In genomic region chr7:81973939-81974338, GRCm38 (mm10) we compare ENCODE assay signal across 23 mouse cellular contexts. TPM values are rescaled to one million over a fixed set of nuclear protein-coding genes. Genes with fewer than 3 reads are reported as not detected.
DNase-seq lines count a peak whose midpoint lies in the region; ATAC-seq lines count a peak whose summit lies in the region.
"Had no signal": no experiment of that assay in that cellular context is flagged by ENCODE, and none has a peak within 500 bp of the region (broad histone marks: within the 10 kb centered on the region; RNA-seq: fewer than 3 reads in every experiment).

No protein-coding gene starts in this region.

- H3K27me3 ChIP-seq in heart, embryonic 11.5 days (ENCODE audit: control insufficient read depth, insufficient read depth, low read length): no peaks in the 10 kb centered on the region
- H3K27me3 ChIP-seq in heart, embryonic 10.5 days (ENCODE audit: insufficient read depth, poor library complexity, severe bottlenecking): peaks cover 15% of the 10 kb centered on the region; the same call in 1 of the 2 replicates
- H3K27me3 ChIP-seq in embryonic facial prominence, embryonic 10.5 days (replicated peaks; ENCODE audit: low read depth, poor library complexity, severe bottlenecking): no peaks in the 10 kb centered on the region

- H3K4me1 ChIP-seq in heart, embryonic 11.5 days (ENCODE audit: control insufficient read depth, insufficient read depth, low read length): no peaks in the 10 kb centered on the region
- no peaks in the 10 kb centered on the region for H3K4me1 ChIP-seq in heart, embryonic 10.5 days
- no peaks in the 10 kb centered on the region for H3K4me1 ChIP-seq in embryonic facial prominence, embryonic 10.5 days

- peak; percentile 54 for DNase-seq in heart, adult 11 months
- DNase-seq in heart, embryonic 10.5 days (ENCODE audit: low spot score): peak; percentile 63
- no peak for DNase-seq in heart, adult 8-10 months (ENCODE audit: low spot score)
- peak; percentile 3 for DNase-seq in embryonic facial prominence, embryonic 10.5 days (ENCODE audit: low spot score)
- no peak for DNase-seq in gastrocnemius, postnatal 25 days
- DNase-seq: adrenal gland, adult 2 months; adrenal gland, adult 8-10 months; adrenal gland, postnatal 10 days; adrenal gland, postnatal 14 days; adrenal gland, postnatal 25 days; adrenal gland, postnatal 36 days; B cell, adult 2 months; cerebellum, adult 11 months; cerebellum, adult 11-12 months; cerebellum, adult 18-20 months had no signal

- H3K27ac ChIP-seq in heart, embryonic 11.5 days (ENCODE audit: low read depth, low read length): no peak overlapping the region
- H3K27ac ChIP-seq in heart, embryonic 10.5 days: no peak overlapping the region
- H3K27ac ChIP-seq in embryonic facial prominence, embryonic 10.5 days (replicated peaks): no peak overlapping the region

- H3K36me3 ChIP-seq in heart, embryonic 11.5 days (ENCODE audit: control insufficient read depth, insufficient read depth, low read length): no peaks in the 10 kb centered on the region
- no peaks in the 10 kb centered on the region for H3K36me3 ChIP-seq in heart, embryonic 10.5 days
- no peaks in the 10 kb centered on the region; the same call in 1 of the 2 replicates for H3K36me3 ChIP-seq in embryonic facial prominence, embryonic 10.5 days (replicated peaks)
- H3K36me3 ChIP-seq: G1E had no signal

- WGBS in heart, embryonic 11.5 days (ENCODE audit: insufficient replicate concordance): 82% methylated on average over 12 of the region's 12 CpGs
- WGBS in heart, embryonic 10.5 days: 87% methylated on average over 12 of the region's 12 CpGs
- WGBS in embryonic facial prominence, embryonic 10.5 days: 92% methylated on average over 12 of the region's 12 CpGs

- no peak overlapping the region for H3K4me2 ChIP-seq in heart, embryonic 11.5 days

- no peaks in the 10 kb centered on the region for H3K9me3 ChIP-seq in heart, embryonic 11.5 days (replicated peaks; ENCODE audit: control insufficient read depth, low read length)
- H3K9me3 ChIP-seq in heart, embryonic 10.5 days: no peaks in the 10 kb centered on the region
- H3K9me3 ChIP-seq in embryonic facial prominence, embryonic 10.5 days: no peaks in the 10 kb centered on the region
- H3K9me3 ChIP-seq: G1E had no signal

- H3K9ac ChIP-seq in heart, embryonic 11.5 days (ENCODE audit: low read depth, low read length): no peak overlapping the region

- no peak for ATAC-seq in heart, embryonic 11.5 days (replicated peaks; ENCODE audit: insufficient number of reproducible peaks, low FRiP score, low TSS enrichment)
- ATAC-seq: activated CD4-positive, CD25-positive, alpha-beta regulatory T cell, adult 4 months; CD4-positive, CD25-positive, alpha-beta regulatory T cell, adult 4 months; Patski had no signal

- H3K4me3 ChIP-seq in heart, embryonic 11.5 days (ENCODE audit: low read depth, low read length): no peak overlapping the region
- H3K4me3 ChIP-seq in heart, embryonic 10.5 days: no peak overlapping the region
- no peak overlapping the region for H3K4me3 ChIP-seq in embryonic facial prominence, embryonic 10.5 days

RNA-seq across cellular contexts. Expression of gene Bnc1, which starts 18.2 kb away (rescaled TPM):
- polyA plus RNA-seq in heart, embryonic 11.5 days (2014; fragmentation: Nextera tagmentation; extraction: Ambion mirVana): 8.5 and 8.6 TPM in 2 replicates
- polyA plus RNA-seq in heart, embryonic 10.5 days (2016; fragmentation: Nextera tagmentation; extraction: Ambion mirVana): 8.1 and 14.3 TPM in 2 replicates
- total RNA-seq in heart, adult 8-10 months (2022): 1 to 10 TPM; 1.5 to 2.2 (median 1.6) TPM
- 3.1 and 4.5 TPM in 2 replicates for polyA plus RNA-seq in embryonic facial prominence, embryonic 10.5 days (2016; fragmentation: Nextera tagmentation; extraction: Ambion mirVana)
- total RNA-seq in gastrocnemius, postnatal 25 days (2021): under 1 TPM in 1 of 2 experiments, not detected in 1; 0.05 TPM
- total RNA-seq: CH12.LX, MEL had no signal
- polyA plus RNA-seq: activated CD4-positive, CD25-positive, alpha-beta regulatory T cell, adult 4 months; CD4-positive, CD25-positive, alpha-beta regulatory T cell, adult 4 months; G1E had no signal

RNA-seq across cellular contexts. Expression of gene Hdgfl3, which starts 39.7 kb away (rescaled TPM):
- 11.0 and 11.9 TPM in 2 replicates for polyA plus RNA-seq in heart, embryonic 11.5 days (2014; fragmentation: Nextera tagmentation; extraction: Ambion mirVana)
- 8.4 and 13.8 TPM in 2 replicates for polyA plus RNA-seq in heart, embryonic 10.5 days (2016; fragmentation: Nextera tagmentation; extraction: Ambion mirVana)
- 1 to 10 TPM; 7.1 to 9.5 (median 8.9) TPM for total RNA-seq in heart, adult 8-10 months (2022)
- polyA plus RNA-seq in embryonic facial prominence, embryonic 10.5 days (2016; fragmentation: Nextera tagmentation; extraction: Ambion mirVana): 23.6 and 27.5 TPM in 2 replicates
- total RNA-seq in gastrocnemius, postnatal 25 days (2021): 1 to 10 TPM; 2.3 TPM
- total RNA-seq: MEL had no signal
- polyA plus RNA-seq: C2C12, G1E had no signal

Comparison
In these comparisons a context has a peak if more than half of its experiments do, and no peak if none do; other contexts are left out.
1. DNase-seq: peak in heart, adult 11 months (single experiment), heart, embryonic 10.5 days (single experiment) and embryonic facial prominence, embryonic 10.5 days (single experiment); none in heart, adult 8-10 months (single experiment) and gastrocnemius, postnatal 25 days (single experiment).